Mouse (Mus musculus): Measurements from ENCODE around the gene Gas2. TPM values are rescaled to one million over a fixed set of nuclear protein-coding genes. Genes with fewer than 3 reads are reported as not detected.

Gas2 gene
- polyA plus RNA-seq (2017; shearing (Covaris generic)), result 1.7 TPM

GRCm38 (mm10) chr7:51861250-51862096 lies at the start of gene Gas2:
TSS of gene Gas2 (plus strand) at chr7:51862015.

DNA sequence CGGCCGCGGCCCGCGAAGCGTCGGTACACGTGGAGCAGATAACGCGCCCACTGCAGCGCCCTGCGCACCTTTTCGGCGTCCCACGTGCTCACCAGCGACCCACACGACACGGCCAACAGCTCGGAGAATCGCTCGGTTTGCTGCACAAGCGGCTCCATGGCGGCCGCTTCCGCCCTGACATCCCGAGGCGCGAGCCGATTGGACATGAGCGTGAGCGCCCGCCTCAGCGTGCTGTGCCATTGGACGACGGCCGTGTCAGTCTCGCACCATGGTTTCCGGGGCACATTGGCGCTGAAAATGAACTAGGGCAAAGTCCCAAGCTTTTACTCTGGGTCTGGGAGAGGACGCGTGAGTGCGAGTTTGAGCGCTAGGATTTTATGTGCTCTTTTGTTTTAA lies 280 bp downstream of the Gas2 start, which contains the start of gene Fancf:
Gene Fancf (minus strand): TSS at position 171 of the 396 bp plus-strand sequence.

DNA sequence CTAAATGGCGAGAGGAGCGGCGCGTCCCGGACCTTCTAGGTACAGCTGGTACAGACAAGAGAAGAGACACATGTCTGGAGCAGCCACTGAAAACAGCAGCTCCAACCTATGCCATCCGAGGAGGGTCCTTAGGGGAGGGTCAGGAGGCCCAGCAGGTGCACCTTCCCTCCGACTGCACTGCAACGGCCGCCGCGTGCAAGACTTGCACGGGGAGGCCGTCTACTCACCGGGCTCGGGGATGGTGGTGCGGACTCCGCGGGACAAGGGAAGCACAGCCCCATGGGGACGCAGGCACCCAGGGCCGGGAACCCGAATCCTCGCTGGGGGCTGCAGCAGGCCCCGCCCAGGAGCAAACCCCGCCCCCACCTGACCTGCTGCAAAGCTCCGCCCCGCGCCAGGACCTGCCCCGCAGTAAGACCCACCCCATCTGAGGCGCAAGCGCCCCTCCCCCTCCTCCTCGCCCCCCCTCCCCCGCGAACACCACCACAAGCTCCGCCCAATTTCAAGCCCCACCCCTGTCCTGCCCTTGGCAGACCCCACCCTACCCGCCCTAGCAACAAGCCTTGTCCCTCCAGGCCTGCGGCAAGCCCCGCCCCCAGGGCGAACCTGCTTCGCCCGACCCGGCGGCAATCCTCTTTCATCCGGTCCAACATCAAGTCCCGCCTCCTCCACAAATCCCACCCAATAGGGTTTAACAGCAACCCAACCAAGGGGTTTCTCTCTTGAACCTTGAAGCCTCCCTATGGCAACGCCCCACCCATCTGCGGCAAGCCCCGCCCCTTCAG lies 143.9 kb downstream of the Gas2 start, which contains the start of gene Svip:
Gene Svip (minus strand): TSS at position 508 of the 785 bp plus-strand sequence.

DNA sequence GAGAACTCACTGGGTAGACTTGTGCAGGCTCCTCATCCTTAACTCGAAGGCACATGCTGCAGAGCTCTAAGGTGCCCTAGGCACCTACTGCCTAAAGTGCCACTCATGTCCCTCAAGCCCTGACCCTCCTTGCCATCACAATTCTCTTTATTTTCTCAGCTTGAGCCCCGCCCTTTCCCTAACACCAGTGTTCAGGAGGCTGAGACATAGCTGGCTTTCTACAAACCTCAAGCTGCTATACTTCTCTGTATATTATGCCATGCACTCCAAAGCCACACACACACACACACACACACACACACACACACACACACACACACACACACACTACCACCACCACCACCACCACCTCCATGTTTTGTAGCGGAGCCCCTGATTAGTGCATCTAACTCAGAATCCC lies 153.8 kb downstream of the Gas2 start, which contains the start of gene 1700015G11Rik:
Gene 1700015G11Rik (minus strand): TSS at position 101 of the 400 bp plus-strand sequence.

Other genes starting within 250 kb of the Gas2 start
- gene Slc17a6, start 240.0 kb upstream of the Gas2 start, polyA plus RNA-seq (2017; shearing (Covaris generic)), result not detected
- gene Fancf, start 252 bp downstream of the Gas2 start, polyA plus RNA-seq (2017; shearing (Covaris generic)), result 0.54 TPM
- 2.1 TPM for gene Svip, start 144.0 kb downstream of the Gas2 start, polyA plus RNA-seq (2017; shearing (Covaris generic))
- not detected for gene 1700015G11Rik, start 153.7 kb downstream of the Gas2 start, polyA plus RNA-seq (2017; shearing (Covaris generic))